Comparison of ENCODE assay signal across 35 mouse cellular contexts in the genomic region with DNA sequence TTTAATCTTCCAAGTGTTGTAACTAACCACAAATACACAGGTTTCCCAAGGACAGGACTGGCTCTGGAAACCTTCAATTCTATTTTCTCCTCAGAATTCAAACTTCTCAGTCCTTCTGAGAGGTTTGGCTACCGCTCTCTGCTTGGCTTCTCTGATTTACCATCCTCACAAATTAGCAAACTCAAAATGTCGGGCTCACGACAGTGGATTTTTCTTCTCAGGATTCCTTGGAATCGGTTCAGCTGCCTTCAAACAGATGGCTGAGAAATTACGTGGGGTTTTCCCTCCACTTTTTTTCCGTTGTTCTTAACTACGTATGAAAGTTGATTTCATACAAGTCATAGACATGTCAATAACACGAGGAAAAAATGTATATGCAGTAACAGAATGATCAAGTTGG. TPM values are rescaled to one million over a fixed set of nuclear protein-coding genes. Genes with fewer than 3 reads are reported as not detected.
DNase-seq lines count a peak whose midpoint lies in the region; ATAC-seq and TF ChIP-seq lines count a peak whose summit lies in the region.
"Had no signal": no experiment of that assay in that cellular context is flagged by ENCODE, and none has a peak within 500 bp of the region (broad histone marks: within the 10 kb centered on the region; RNA-seq: fewer than 3 reads in every experiment).

No protein-coding gene starts in this region.

- no peak overlapping the region for H3K4me2 ChIP-seq in forebrain, embryonic 14.5 days (ENCODE audit: low read length)
- no peak overlapping the region for H3K4me2 ChIP-seq in forebrain, embryonic 11.5 days (ENCODE audit: low read depth, low read length, severe bottlenecking)
- H3K4me2 ChIP-seq in heart, embryonic 16.5 days (ENCODE audit: low read depth, low read length), result no peak overlapping the region
- peak overlapping the region; percentile 33 for H3K4me2 ChIP-seq in CH12.LX (ENCODE audit: insufficient read depth, low read depth, poor library complexity, severe bottlenecking)
- H3K4me2 ChIP-seq: embryonic facial prominence, embryonic 13.5 days; hindbrain, embryonic 15.5 days; liver, embryonic 13.5 days; neural tube, embryonic 15.5 days had no signal

- peak; percentile 36 for DNase-seq in forebrain, embryonic 14.5 days (ENCODE audit: low spot score)
- DNase-seq in forebrain, embryonic 11.5 days (ENCODE audit: low spot score), result no peak
- DNase-seq in heart, embryonic 10.5 days (ENCODE audit: low spot score), result no peak
- DNase-seq in heart, postnatal 36 days, result no peak
- DNase-seq in heart, adult 11 months, result no peak
- no peak for DNase-seq in CH12.LX (ENCODE audit: extremely low read depth)
- DNase-seq in MN1 (ENCODE audit: low spot score), result no peak
- DNase-seq: adrenal gland, postnatal 10 days; cerebellum, adult 11-12 months; cerebellum, adult 9-11 months; gastrocnemius, postnatal 10 days; kidney, adult 11 months; kidney, postnatal 36 days; left cerebral cortex, postnatal 4 days; liver, embryonic 13.5 days; lung, adult 2 months; lung, postnatal 10 days; midbrain, embryonic 14.5 days; retina, postnatal 1 day; right cerebral cortex, postnatal 25 days; spleen, adult 18-20 months; thymus, adult 18-20 months; thymus, postnatal 25 days had no signal

- no peak overlapping the region for H3K4me3 ChIP-seq in forebrain, embryonic 14.5 days (ENCODE audit: low read depth, low read length)
- H3K4me3 ChIP-seq in forebrain, embryonic 11.5 days (ENCODE audit: low read depth, low read length), result no peak overlapping the region
- H3K4me3 ChIP-seq in heart, embryonic 10.5 days, result no peak overlapping the region
- no peak overlapping the region for H3K4me3 ChIP-seq in heart, embryonic 16.5 days (ENCODE audit: low read length)
- H3K4me3 ChIP-seq in CH12.LX (replicated peaks in 1 of 3; ENCODE audit: low read depth in 2 of 3, low read length in 2 of 3, poor library complexity in 1 of 3), result no peak overlapping the region
- H3K4me3 ChIP-seq: embryonic facial prominence, embryonic 13.5 days; forebrain, embryonic 10.5 days; hindbrain, embryonic 10.5 days; hindbrain, embryonic 15.5 days; layer of hippocampus, adult 2 months; left cerebral cortex, adult 2 months; liver, embryonic 13.5 days; neural tube, embryonic 15.5 days had no signal

- TF ChIP-seq POLR2A in CH12.LX (IDR thresholded peaks at IDR 0.05; ENCODE audit: low read depth, low read length), result no peak

- H3K27ac ChIP-seq in forebrain, embryonic 14.5 days (ENCODE audit: low read depth, low read length), result no peak overlapping the region
- no peak overlapping the region for H3K27ac ChIP-seq in forebrain, embryonic 11.5 days (ENCODE audit: low read depth, low read length)
- H3K27ac ChIP-seq in heart, embryonic 10.5 days, result peak overlapping the region; percentile 42; the same call in 1 of the 2 replicates
- H3K27ac ChIP-seq in heart, embryonic 16.5 days (ENCODE audit: low read length), result peak overlapping the region; percentile 93
- H3K27ac ChIP-seq in CH12.LX (ENCODE audit: insufficient read depth, low read depth), result no peak overlapping the region
- H3K27ac ChIP-seq: embryonic facial prominence, embryonic 13.5 days; forebrain, embryonic 10.5 days; hindbrain, embryonic 10.5 days; hindbrain, embryonic 15.5 days; layer of hippocampus, adult 2 months; left cerebral cortex, adult 2 months; liver, embryonic 13.5 days; neural tube, embryonic 15.5 days had no signal

- dilution Hi-C loops in CH12.LX (cut with MboI; ENCODE audit: extremely low pct_ligation_motif_present, extremely low pct_unique_long_range_greater_than_20kb, low sequenced_read_pairs), result no loop called here

- intact Hi-C loops in heart, postnatal 36 days (cut with DNase I), result no loop called here

- WGBS in forebrain, embryonic 14.5 days, result 69% methylated on average over 8 of the region's 8 CpGs
- 89% methylated on average over 8 of the region's 8 CpGs for WGBS in forebrain, embryonic 11.5 days
- 84% methylated on average over 8 of the region's 8 CpGs for whole genome bisulfite sequencing in heart, embryonic 10.5 days
- WGBS in heart, embryonic 16.5 days, result 64% methylated on average over 8 of the region's 8 CpGs

- ATAC-seq in forebrain, embryonic 14.5 days, result no peak
- ATAC-seq in forebrain, embryonic 11.5 days (replicated peaks; ENCODE audit: low FRiP score), result no peak
- no peak for ATAC-seq in heart, embryonic 16.5 days (replicated peaks; ENCODE audit: extremely low read depth, insufficient read depth, low FRiP score)
- ATAC-seq: inflammation-experienced regulatory T-cells, adult 6 months; Patski had no signal

- no peaks in the 10 kb centered on the region for H3K27me3 ChIP-seq in forebrain, embryonic 14.5 days (replicated peaks; ENCODE audit: control insufficient read depth, insufficient read depth, low read length)
- no peaks in the 10 kb centered on the region for H3K27me3 ChIP-seq in forebrain, embryonic 11.5 days (ENCODE audit: control insufficient read depth, insufficient read depth, low read length)
- no peaks in the 10 kb centered on the region for H3K27me3 ChIP-seq in heart, embryonic 10.5 days (ENCODE audit: insufficient read depth, poor library complexity, severe bottlenecking)
- no peaks in the 10 kb centered on the region for H3K27me3 ChIP-seq in heart, embryonic 16.5 days (ENCODE audit: control insufficient read depth, insufficient read depth, low read length)
- H3K27me3 ChIP-seq in CH12.LX (replicated peaks), result no peaks in the 10 kb centered on the region
- H3K27me3 ChIP-seq: hindbrain, embryonic 15.5 days; liver, embryonic 13.5 days; neural tube, embryonic 15.5 days; Patski had no signal

- in situ Hi-C loops in CH12.LX (cut with MboI; ENCODE audit: low pct_ligation_motif_present, low pct_unique_long_range_greater_than_20kb, low sequenced_read_pairs), result no loop called here

- H3K9ac ChIP-seq in forebrain, embryonic 14.5 days (ENCODE audit: low read length), result no peak overlapping the region
- H3K9ac ChIP-seq in forebrain, embryonic 11.5 days (ENCODE audit: low read length), result no peak overlapping the region
- no peak overlapping the region for H3K9ac ChIP-seq in heart, embryonic 16.5 days (ENCODE audit: low read length)
- no peak overlapping the region for H3K9ac ChIP-seq in CH12.LX (ENCODE audit: insufficient read depth, low read depth)
- H3K9ac ChIP-seq: embryonic facial prominence, embryonic 13.5 days; hindbrain, embryonic 15.5 days; liver, embryonic 13.5 days; neural tube, embryonic 15.5 days had no signal

- H3K79me2 ChIP-seq in CH12.LX (replicated peaks; ENCODE audit: control insufficient read depth, extremely low read depth, insufficient read depth, poor library complexity, severe bottlenecking), result no peaks in the 10 kb centered on the region

- peak; percentile 34; the same call in 1 of the 2 replicates for TF ChIP-seq EP300 in CH12.LX (IDR thresholded peaks at IDR 0.05; ENCODE audit: low read length)

- TF ChIP-seq RAD21 in CH12.LX (IDR thresholded peaks at IDR 0.05; ENCODE audit: low read depth, low read length), result no peak

- H3K9me3 ChIP-seq in forebrain, embryonic 14.5 days (replicated peaks; ENCODE audit: control insufficient read depth, low read length), result no peaks in the 10 kb centered on the region
- no peaks in the 10 kb centered on the region for H3K9me3 ChIP-seq in forebrain, embryonic 11.5 days (ENCODE audit: control insufficient read depth, low read length)
- H3K9me3 ChIP-seq in heart, embryonic 10.5 days, result no peaks in the 10 kb centered on the region
- H3K9me3 ChIP-seq in heart, embryonic 16.5 days (replicated peaks; ENCODE audit: control insufficient read depth, low read length), result no peaks in the 10 kb centered on the region
- no peaks in the 10 kb centered on the region for H3K9me3 ChIP-seq in CH12.LX (replicated peaks; ENCODE audit: low read length)
- H3K9me3 ChIP-seq: embryonic facial prominence, embryonic 13.5 days; forebrain, embryonic 10.5 days; hindbrain, embryonic 10.5 days; hindbrain, embryonic 15.5 days; liver, embryonic 13.5 days; neural tube, embryonic 15.5 days had no signal

- no peak for TF ChIP-seq CTCF in CH12.LX (conservative IDR thresholded peaks at IDR 0.05 in 1 of 2, IDR thresholded peaks at IDR 0.05 in 1 of 2; ENCODE audit: low read depth in 2 of 2, low read length in 2 of 2)

- no peaks in the 10 kb centered on the region for H3K36me3 ChIP-seq in forebrain, embryonic 14.5 days (ENCODE audit: control insufficient read depth, insufficient read depth, low read length)
- H3K36me3 ChIP-seq in forebrain, embryonic 11.5 days (ENCODE audit: control insufficient read depth, insufficient read depth, low read length), result no peaks in the 10 kb centered on the region
- no peaks in the 10 kb centered on the region for H3K36me3 ChIP-seq in heart, embryonic 10.5 days
- no peaks in the 10 kb centered on the region for H3K36me3 ChIP-seq in heart, embryonic 16.5 days (ENCODE audit: control insufficient read depth, insufficient read depth)
- no peaks in the 10 kb centered on the region for H3K36me3 ChIP-seq in CH12.LX (replicated peaks in 1 of 2; ENCODE audit: control insufficient read depth in 1 of 2, insufficient read depth in 1 of 2, low read length in 1 of 2)
- H3K36me3 ChIP-seq: embryonic facial prominence, embryonic 13.5 days; forebrain, embryonic 10.5 days; G1E; hindbrain, embryonic 10.5 days; hindbrain, embryonic 15.5 days; liver, embryonic 13.5 days; neural tube, embryonic 15.5 days had no signal

- peaks cover 7% of the 10 kb centered on the region for H3K4me1 ChIP-seq in forebrain, embryonic 14.5 days (ENCODE audit: control insufficient read depth, insufficient read depth, low read length)
- no peaks in the 10 kb centered on the region for H3K4me1 ChIP-seq in forebrain, embryonic 11.5 days (replicated peaks; ENCODE audit: control insufficient read depth, insufficient read depth, low read length)
- peaks cover 42% of the 10 kb centered on the region for H3K4me1 ChIP-seq in heart, embryonic 10.5 days
- H3K4me1 ChIP-seq in heart, embryonic 16.5 days (ENCODE audit: control insufficient read depth, insufficient read depth, low read length), result peaks cover 37% of the 10 kb centered on the region
- H3K4me1 ChIP-seq in CH12.LX (ENCODE audit: control insufficient read depth in 1 of 2, insufficient read depth in 2 of 2), result peaks cover 7 to 21% of the 10 kb centered on the region in 2 experiments
- H3K4me1 ChIP-seq: forebrain, embryonic 10.5 days; hindbrain, embryonic 10.5 days; liver, embryonic 13.5 days had no signal

RNA-seq across cellular contexts. Expression of gene Prkaa2, which starts 11.5 kb away (rescaled TPM):
- 9.8 and 12.8 TPM in 2 replicates for polyA plus RNA-seq in forebrain, embryonic 14.5 days (2014; fragmentation: Nextera tagmentation; extraction: Ambion mirVana)
- 2.5 and 3.3 TPM in 2 replicates for polyA plus RNA-seq in forebrain, embryonic 11.5 days (2014; fragmentation: Nextera tagmentation; extraction: Ambion mirVana)
- polyA plus RNA-seq in heart, embryonic 10.5 days (2016; fragmentation: Nextera tagmentation; extraction: Ambion mirVana), result 21.2 and 40.2 TPM in 2 replicates
- total RNA-seq in heart, postnatal 36 days (2021), result 10 to 100 TPM; 76.0 to 78.1 TPM
- polyA plus RNA-seq in heart, embryonic 16.5 days (2015; fragmentation: Nextera tagmentation; extraction: Ambion mirVana), result 45.3 and 49.7 TPM in 2 replicates
- total RNA-seq in CH12.LX (2012; rRNA removed), result 0.34 and 0.68 TPM in 2 replicates
- total RNA-seq in CH12.LX (2014; rRNA removed), result 0.23 TPM in 2 replicates
- 0.20 and 0.29 TPM in 2 replicates for polyA plus RNA-seq in CH12.LX (2012; ENCODE audit: insufficient read length, low read depth)
- total RNA-seq: monocyte, adult 5-6 weeks had no signal
- polyA plus RNA-seq: G1E; inflammation-experienced regulatory T-cells, adult 6 months had no signal

RNA-seq across cellular contexts. Expression of gene Plpp3, which starts 59.0 kb away (rescaled TPM):
- polyA plus RNA-seq in forebrain, embryonic 14.5 days (2014; fragmentation: Nextera tagmentation; extraction: Ambion mirVana), result 48.6 and 50.8 TPM in 2 replicates
- polyA plus RNA-seq in forebrain, embryonic 11.5 days (2014; fragmentation: Nextera tagmentation; extraction: Ambion mirVana), result 69.9 and 71.6 TPM in 2 replicates
- 22.9 and 38.5 TPM in 2 replicates for polyA plus RNA-seq in heart, embryonic 10.5 days (2016; fragmentation: Nextera tagmentation; extraction: Ambion mirVana)
- 10 to 100 TPM; 66.2 to 75.1 TPM for total RNA-seq in heart, postnatal 36 days (2021)
- 37.0 and 40.8 TPM in 2 replicates for polyA plus RNA-seq in heart, embryonic 16.5 days (2015; fragmentation: Nextera tagmentation; extraction: Ambion mirVana)
- total RNA-seq in CH12.LX (2012; rRNA removed) (0.17 and 0.34 TPM in 2 replicates), CH12.LX (2014; rRNA removed) (1.2 and 1.3 TPM in 2 replicates)
- 1.0 and 1.6 TPM in 2 replicates for polyA plus RNA-seq in CH12.LX (2012; ENCODE audit: insufficient read length, low read depth)
- total RNA-seq: G1E had no signal
- polyA plus RNA-seq: G1E had no signal

Comparison
In these comparisons a context has a peak if more than half of its experiments do, and no peak if none do; other contexts are left out.
1. H3K27ac ChIP-seq: peak in heart, embryonic 10.5 days (single experiment) and heart, embryonic 16.5 days (single experiment); none in forebrain, embryonic 14.5 days (single experiment), forebrain, embryonic 11.5 days (single experiment) and CH12.LX (single experiment).